Mouse (Mus musculus) lung, postnatal 10 days (tissue): ENCODE results near the gene Golph3.
"Not testable (repeated sequence)": the region's sequence is repeated elsewhere in the genome, so short reads cannot be mapped to it uniquely, and the experiment has no call there.

Experiments
- DNase-seq: peaks from one replicate; pipeline ENCODE4 v3.0.0; 2021

Gene Golph3

GRCm38 (mm10) chr15:12360519-12361212 lies 39.4 kb downstream of the Golph3 start:
- peak; percentile 45 for DNase-seq

- DNase-seq: no peak
These were observed 40.9 kb downstream of the Golph3 start for GRCm38 (mm10) chr15:12362001-12362700.

- no peak for DNase-seq
These were observed 41.4 kb downstream of the Golph3 start for GRCm38 (mm10) chr15:12362701-12363040.

- DNase-seq: no peak
These were observed 42.8 kb downstream of the Golph3 start for GRCm38 (mm10) chr15:12364096-12364495.

- no peak for DNase-seq
These were observed 44.3 kb downstream of the Golph3 start for GRCm38 (mm10) chr15:12365416-12366071.

- peak; percentile 61 for DNase-seq
These were observed 44.8 kb downstream of the Golph3 start for GRCm38 (mm10) chr15:12366072-12366469.

- not testable (repeated sequence) for DNase-seq
These were observed 45.5 kb downstream of the Golph3 start for GRCm38 (mm10) chr15:12366580-12367305.

GRCm38 (mm10) chr15:12367306-12368080 lies 46.2 kb downstream of the Golph3 start:
- DNase-seq: peak; percentile 48

- DNase-seq: no peak
These were observed 47.1 kb downstream of the Golph3 start for GRCm38 (mm10) chr15:12368357-12368756.

GRCm38 (mm10) chr15:12368850-12369249 lies 47.6 kb downstream of the Golph3 start:
- DNase-seq: no peak

- DNase-seq: no peak
These were observed 48.8 kb downstream of the Golph3 start for GRCm38 (mm10) chr15:12370096-12370495.

- peak; percentile 86 for DNase-seq
These were observed 49.9 kb downstream of the Golph3 start for GRCm38 (mm10) chr15:12371183-12371582.

- DNase-seq: peak; percentile 39
These were observed 52.2 kb downstream of the Golph3 start for GRCm38 (mm10) chr15:12373496-12373895.

- no peak for DNase-seq
These were observed 52.7 kb downstream of the Golph3 start for GRCm38 (mm10) chr15:12373918-12374317.

GRCm38 (mm10) chr15:12374916-12375315 lies 53.7 kb downstream of the Golph3 start:
- DNase-seq: no peak

- DNase-seq: peak; percentile 98
These were observed 54.5 kb downstream of the Golph3 start for GRCm38 (mm10) chr15:12375641-12376311.

- no peak for DNase-seq
These were observed 55.3 kb downstream of the Golph3 start for GRCm38 (mm10) chr15:12376491-12377069.

GRCm38 (mm10) chr15:12377800-12378199 lies 56.5 kb downstream of the Golph3 start:
- DNase-seq: no peak

- no peak for DNase-seq
These were observed 58.8 kb downstream of the Golph3 start for GRCm38 (mm10) chr15:12380057-12380456.

GRCm38 (mm10) chr15:12380548-12380947 lies 59.3 kb downstream of the Golph3 start:
- DNase-seq: peak; percentile 63

GRCm38 (mm10) chr15:12384679-12385078 lies 63.4 kb downstream of the Golph3 start:
- DNase-seq: no peak
